Mouse (Mus musculus) intestine, postnatal 0 days (tissue): ENCODE results near the gene Rnf151. TPM values are rescaled to one million over a fixed set of nuclear protein-coding genes. Genes with fewer than 3 reads are reported as not detected.
"Not testable (repeated sequence)": the region's sequence is repeated elsewhere in the genome, so short reads cannot be mapped to it uniquely, and the experiment has no call there.

ENCODE experiments used
- ATAC-seq: fragments of 200-750 bp; cut with Nextera tagmentation; 2 replicates; pipeline ENCODE4 v1.8.0; 2017; ENCODE audit warnings: mild to moderate bottlenecking, moderate TSS enrichment, moderate library complexity
- H3K27ac ChIP-seq: fragments of 300-500 bp; sonication (generic); 2 replicates; pipeline ENCODE4 v1.5.1; 2014; ENCODE audit warnings: mild to moderate bottlenecking, low read depth, low read length, moderate library complexity
- H3K27me3 ChIP-seq: fragments of 300-500 bp; sonication (generic); replicated peaks from 2 replicates; pipeline ENCODE4 v1.6.1; 2014; ENCODE audit warnings: low read length, mixed read lengths; ENCODE audit not compliant: control insufficient read depth, insufficient read depth
- H3K36me3 ChIP-seq: fragments of 300-500 bp; sonication (generic); 2 replicates; pipeline ENCODE4 v1.6.1; 2014; ENCODE audit warnings: mild to moderate bottlenecking, moderate library complexity; ENCODE audit not compliant: control insufficient read depth, insufficient read depth
- H3K4me1 ChIP-seq: fragments of 300-500 bp; sonication (generic); replicated peaks from 2 replicates; pipeline ENCODE4 v1.6.1; 2014; ENCODE audit warnings: antibody characterized with exemption, low read length, mixed read lengths; ENCODE audit not compliant: control insufficient read depth, insufficient read depth
- H3K4me2 ChIP-seq: fragments of 300-500 bp; sonication (generic); replicated peaks from 2 replicates; pipeline ENCODE4 v1.6.1; 2014; ENCODE audit warnings: low read depth, mild to moderate bottlenecking, moderate library complexity
- H3K4me3 ChIP-seq: fragments of 300-500 bp; sonication (generic); 2 replicates; pipeline ENCODE4 v1.5.1; 2014; ENCODE audit warnings: low read depth, low read length
- H3K9ac ChIP-seq: fragments of 300-500 bp; sonication (generic); 2 replicates; pipeline ENCODE4 v1.6.1; 2014; ENCODE audit warnings: mild to moderate bottlenecking, low read depth, low read length
- H3K9me3 ChIP-seq: fragments of 300-500 bp; sonication (generic); 2 replicates; pipeline ENCODE4 v1.6.1; 2016; ENCODE audit warnings: mixed run types; ENCODE audit not compliant: control insufficient read depth
- CTCF ChIP-seq: sonication (generic); IDR thresholded peaks from 2 replicates; pipeline ENCODE4 v1.5.1; 2016; ENCODE audit warnings: low read depth, mild to moderate bottlenecking, control low read depth, antibody characterized with exemption, moderate library complexity
- WGBS: fragments of 180-500 bp; shearing (Covaris S2); extraction: QIAGEN DNeasy Blood & Tissue Kit; methylation state at CpG from one replicate; pipeline ENCODE4 v1.1.7; 2014; 5-methylcytosine and 5-hydroxymethylcytosine counted together
- polyA plus RNA-seq: library from polyadenylated mRNA; unstranded; fragments of >200 nt; fragmentation: Nextera tagmentation; extraction: Ambion mirVana; gene quantifications from 2 replicates; pipeline ENCODE4 v1.2.1, GENCODE M21; 2015

Rnf151 gene
- polyA plus RNA-seq, 1 experiment from 2014 or later, result not detected

GRCm38 (mm10) chr17:24667416-24667815 is 50.4 kb downstream of the Rnf151 start:
- Histone ChIP-seq H3K4me3 (no peak overlapping the region), H3K4me2 (no peak overlapping the region), H3K27me3 (no peaks in the 10 kb centered on the region), H3K4me1 (peaks cover 16% of the 10 kb centered on the region), H3K9me3 (no peaks in the 10 kb centered on the region), H3K36me3 (no peaks in the 10 kb centered on the region), H3K27ac (no peak overlapping the region), H3K9ac (no peak overlapping the region)
- WGBS, result 17% methylated on average over 6 of the region's 6 CpGs
- peak; percentile 86 for TF ChIP-seq CTCF
- ATAC-seq, result peak; percentile 25

GRCm38 (mm10) chr17:24667011-24667410 is 50.9 kb downstream of the Rnf151 start:
- 53% methylated on average over 7 of the region's 7 CpGs for WGBS
- ATAC-seq, result not testable (repeated sequence)

More at GRCm38 (mm10) chr17:24667011-24667410, 50.9 kb downstream of the Rnf151 start:
- not testable (repeated sequence) for H3K9ac ChIP-seq, H3K4me2 ChIP-seq, H3K9me3 ChIP-seq, H3K27me3 ChIP-seq, H3K4me3 ChIP-seq, H3K36me3 ChIP-seq, H3K27ac ChIP-seq
- peaks cover 16% of the 10 kb centered on the region for H3K4me1 ChIP-seq

Other genes starting within 250 kb of the Rnf151 start
- 5.0 and 5.2 TPM in 2 replicates for gene E4f1, start 247.8 kb downstream of the Rnf151 start, polyA plus RNA-seq
- 64.5 and 69.4 TPM in 2 replicates for gene Pgp, start 247.7 kb downstream of the Rnf151 start, polyA plus RNA-seq
- gene Bricd5, start 244.2 kb downstream of the Rnf151 start, polyA plus RNA-seq, result not detected in 2 replicates
- 11.9 and 12.9 TPM in 2 replicates for gene Mlst8, start 239.0 kb downstream of the Rnf151 start, polyA plus RNA-seq
- gene Caskin1, start 229.5 kb downstream of the Rnf151 start, polyA plus RNA-seq, result 0.69 and 0.78 TPM in 2 replicates
- 39.7 and 41.2 TPM in 2 replicates for gene Traf7, start 190.1 kb downstream of the Rnf151 start, polyA plus RNA-seq
- 0.31 and 0.63 TPM in 2 replicates for gene Rab26, start 183.9 kb downstream of the Rnf151 start, polyA plus RNA-seq
- 5.4 and 8.3 TPM in 2 replicates for gene Pkd1, start 168.2 kb downstream of the Rnf151 start, polyA plus RNA-seq
- 24.7 and 25.8 TPM in 2 replicates for gene Tsc2, start 85.4 kb downstream of the Rnf151 start, polyA plus RNA-seq
- 5.0 and 5.5 TPM in 2 replicates for gene Nthl1, start 85.4 kb downstream of the Rnf151 start, polyA plus RNA-seq
- gene Slc9a3r2, start 67.7 kb downstream of the Rnf151 start, polyA plus RNA-seq, result 26.5 and 30.1 TPM in 2 replicates
- 0.20 TPM in 1 of 2 replicates, not detected in the other for gene Npw, start 59.6 kb downstream of the Rnf151 start, polyA plus RNA-seq
- gene Zfp598, start 48.4 kb downstream of the Rnf151 start, polyA plus RNA-seq, result 13.4 and 13.5 TPM in 2 replicates
- gene Syngr3, start 28.1 kb downstream of the Rnf151 start, polyA plus RNA-seq, result 6.0 and 6.2 TPM in 2 replicates
- gene Gfer, start 21.9 kb downstream of the Rnf151 start, polyA plus RNA-seq, result 42.0 and 42.2 TPM in 2 replicates
- gene Noxo1, start 21.8 kb downstream of the Rnf151 start, polyA plus RNA-seq, result 32.4 and 38.0 TPM in 2 replicates
- gene Tbl3, start 10.4 kb downstream of the Rnf151 start, polyA plus RNA-seq, result 23.8 and 25.2 TPM in 2 replicates
- gene Rps2, start 53 bp upstream of the Rnf151 start, polyA plus RNA-seq, result 757 and 776 TPM in 2 replicates
- 406 and 413 TPM in 2 replicates for gene Ndufb10, start 6.4 kb upstream of the Rnf151 start, polyA plus RNA-seq
- 0.27 TPM in 1 of 2 replicates, not detected in the other for gene Rpl3l, start 9.8 kb upstream of the Rnf151 start, polyA plus RNA-seq
- gene Msrb1, start 18.6 kb upstream of the Rnf151 start, polyA plus RNA-seq, result 47.4 and 47.8 TPM in 2 replicates
- gene Hs3st6, start 34.9 kb upstream of the Rnf151 start, polyA plus RNA-seq, result 0.25 and 0.47 TPM in 2 replicates
- gene Meiob, start 86.2 kb upstream of the Rnf151 start, polyA plus RNA-seq, result 0.08 and 0.10 TPM in 2 replicates
- 104 and 105 TPM in 2 replicates for gene Hagh, start 122.1 kb upstream of the Rnf151 start, polyA plus RNA-seq
- gene Fahd1, start 132.3 kb upstream of the Rnf151 start, polyA plus RNA-seq, result 165 and 195 TPM in 2 replicates
- gene Igfals, start 147.9 kb upstream of the Rnf151 start, polyA plus RNA-seq, result 17.2 and 18.3 TPM in 2 replicates
- gene Nubp2, start 168.3 kb upstream of the Rnf151 start, polyA plus RNA-seq, result 48.0 and 53.5 TPM in 2 replicates
- gene Spsb3, start 168.6 kb upstream of the Rnf151 start, polyA plus RNA-seq, result 42.3 and 43.4 TPM in 2 replicates
- gene Eme2, start 177.0 kb upstream of the Rnf151 start, polyA plus RNA-seq, result 16.7 and 18.5 TPM in 2 replicates
- 132 and 141 TPM in 2 replicates for gene Mrps34, start 177.1 kb upstream of the Rnf151 start, polyA plus RNA-seq
- gene Nme3, start 178.4 kb upstream of the Rnf151 start, polyA plus RNA-seq, result 47.4 and 54.4 TPM in 2 replicates
- 5.3 and 6.6 TPM in 2 replicates for gene Mapk8ip3, start 218.9 kb upstream of the Rnf151 start, polyA plus RNA-seq
- gene Jpt2, start 242.6 kb upstream of the Rnf151 start, polyA plus RNA-seq, result 35.7 and 36.0 TPM in 2 replicates